8 mouse cellular contexts compared by ENCODE assay signal in genomic region chr14:14893932-14894652, GRCm38 (mm10).
A peak's percentile ranks its signal among the peaks of the same experiment; 100 is the strongest.
DNase-seq lines count a peak whose midpoint lies in the region; ATAC-seq lines count a peak whose summit lies in the region.

No protein-coding gene starts in this region.

- H3K9me3 ChIP-seq in midbrain, embryonic 13.5 days = no peaks in the 10 kb centered on the region
- H3K9me3 ChIP-seq in midbrain, embryonic 11.5 days (ENCODE audit: control insufficient read depth, low read length) = no peaks in the 10 kb centered on the region
- H3K9me3 ChIP-seq in forebrain, embryonic 14.5 days (replicated peaks; ENCODE audit: control insufficient read depth, low read length) = no peaks in the 10 kb centered on the region
- no peaks in the 10 kb centered on the region for H3K9me3 ChIP-seq in limb, embryonic 13.5 days

- no peaks in the 10 kb centered on the region for H3K27me3 ChIP-seq in midbrain, embryonic 13.5 days
- H3K27me3 ChIP-seq in midbrain, embryonic 11.5 days (ENCODE audit: control insufficient read depth, insufficient read depth, low read length) = no peaks in the 10 kb centered on the region
- H3K27me3 ChIP-seq in forebrain, embryonic 14.5 days (replicated peaks; ENCODE audit: control insufficient read depth, insufficient read depth, low read length) = no peaks in the 10 kb centered on the region
- no peaks in the 10 kb centered on the region for H3K27me3 ChIP-seq in limb, embryonic 13.5 days

- no peaks in the 10 kb centered on the region for H3K36me3 ChIP-seq in midbrain, embryonic 13.5 days
- no peaks in the 10 kb centered on the region for H3K36me3 ChIP-seq in midbrain, embryonic 11.5 days (ENCODE audit: control insufficient read depth, insufficient read depth, low read length)
- H3K36me3 ChIP-seq in forebrain, embryonic 14.5 days (ENCODE audit: control insufficient read depth, insufficient read depth, low read length) = no peaks in the 10 kb centered on the region
- no peaks in the 10 kb centered on the region for H3K36me3 ChIP-seq in limb, embryonic 13.5 days

- no peak overlapping the region for H3K4me2 ChIP-seq in midbrain, embryonic 13.5 days (replicated peaks)
- H3K4me2 ChIP-seq in midbrain, embryonic 11.5 days = no peak overlapping the region
- no peak overlapping the region for H3K4me2 ChIP-seq in forebrain, embryonic 14.5 days (ENCODE audit: low read length)
- H3K4me2 ChIP-seq in limb, embryonic 13.5 days (replicated peaks) = no peak overlapping the region

- H3K4me1 ChIP-seq in midbrain, embryonic 13.5 days (replicated peaks) = peaks cover 2% of the 10 kb centered on the region; the same call in 1 of the 2 replicates
- no peaks in the 10 kb centered on the region for H3K4me1 ChIP-seq in midbrain, embryonic 11.5 days (ENCODE audit: control insufficient read depth, insufficient read depth, low read length)
- H3K4me1 ChIP-seq in forebrain, embryonic 14.5 days (ENCODE audit: control insufficient read depth, insufficient read depth, low read length) = no peaks in the 10 kb centered on the region
- peaks cover 6% of the 10 kb centered on the region; the same call in 1 of the 2 replicates for H3K4me1 ChIP-seq in limb, embryonic 13.5 days

- no peak overlapping the region for H3K9ac ChIP-seq in midbrain, embryonic 13.5 days (replicated peaks)
- no peak overlapping the region for H3K9ac ChIP-seq in midbrain, embryonic 11.5 days (ENCODE audit: low read length)
- no peak overlapping the region for H3K9ac ChIP-seq in forebrain, embryonic 14.5 days (ENCODE audit: low read length)
- H3K9ac ChIP-seq in limb, embryonic 13.5 days = no peak overlapping the region

- no peak overlapping the region for H3K27ac ChIP-seq in midbrain, embryonic 13.5 days
- H3K27ac ChIP-seq in midbrain, embryonic 11.5 days (ENCODE audit: low read depth, low read length) = no peak overlapping the region
- H3K27ac ChIP-seq in forebrain, embryonic 14.5 days (ENCODE audit: low read depth, low read length) = no peak overlapping the region; the same call in 1 of the 2 replicates
- no peak overlapping the region for H3K27ac ChIP-seq in limb, embryonic 13.5 days

- no peak for DNase-seq in cerebellum, adult 8-10 months
- no peak for DNase-seq in midbrain, embryonic 11.5 days (ENCODE audit: low spot score, missing footprints)
- DNase-seq in forebrain, embryonic 14.5 days (ENCODE audit: low spot score) = peak; percentile 71
- no peak for DNase-seq in urinary bladder, adult 2 months (ENCODE audit: low spot score)
- no peak for DNase-seq in thymus, postnatal 10 days (ENCODE audit: low spot score in 2 of 2)

- peak; percentile 62 for ATAC-seq in cerebellum, adult (ENCODE audit: insufficient number of reproducible peaks, low FRiP score, low TSS enrichment)
- ATAC-seq in midbrain, embryonic 13.5 days = peak; percentile 68
- no peak for ATAC-seq in midbrain, embryonic 11.5 days (ENCODE audit: low FRiP score)
- ATAC-seq in forebrain, embryonic 14.5 days = peak; percentile 69
- peak; percentile 71; the same call in 1 of the 2 replicates for ATAC-seq in limb, embryonic 13.5 days (ENCODE audit: low FRiP score, low read depth)

- H3K4me3 ChIP-seq in midbrain, embryonic 13.5 days (replicated peaks) = no peak overlapping the region
- H3K4me3 ChIP-seq in midbrain, embryonic 11.5 days (ENCODE audit: low read depth, low read length) = no peak overlapping the region
- H3K4me3 ChIP-seq in forebrain, embryonic 14.5 days (ENCODE audit: low read depth, low read length) = no peak overlapping the region
- H3K4me3 ChIP-seq in limb, embryonic 13.5 days = no peak overlapping the region

- 29% methylated on average over 4 of the region's 4 CpGs for WGBS in midbrain, embryonic 13.5 days
- WGBS in midbrain, embryonic 11.5 days = 27% methylated on average over 4 of the region's 4 CpGs
- WGBS in forebrain, embryonic 14.5 days = 16% methylated on average over 4 of the region's 4 CpGs
- WGBS in limb, embryonic 13.5 days = 6% methylated on average over 4 of the region's 4 CpGs
